Mouse (Mus musculus): Measurements from ENCODE around the gene Rab37. TPM values are rescaled to one million over a fixed set of nuclear protein-coding genes. Genes with fewer than 3 reads are reported as not detected.

Gene Rab37
- polyA plus RNA-seq, 1 experiment from 2014 or later: 0.57 TPM

DNA sequence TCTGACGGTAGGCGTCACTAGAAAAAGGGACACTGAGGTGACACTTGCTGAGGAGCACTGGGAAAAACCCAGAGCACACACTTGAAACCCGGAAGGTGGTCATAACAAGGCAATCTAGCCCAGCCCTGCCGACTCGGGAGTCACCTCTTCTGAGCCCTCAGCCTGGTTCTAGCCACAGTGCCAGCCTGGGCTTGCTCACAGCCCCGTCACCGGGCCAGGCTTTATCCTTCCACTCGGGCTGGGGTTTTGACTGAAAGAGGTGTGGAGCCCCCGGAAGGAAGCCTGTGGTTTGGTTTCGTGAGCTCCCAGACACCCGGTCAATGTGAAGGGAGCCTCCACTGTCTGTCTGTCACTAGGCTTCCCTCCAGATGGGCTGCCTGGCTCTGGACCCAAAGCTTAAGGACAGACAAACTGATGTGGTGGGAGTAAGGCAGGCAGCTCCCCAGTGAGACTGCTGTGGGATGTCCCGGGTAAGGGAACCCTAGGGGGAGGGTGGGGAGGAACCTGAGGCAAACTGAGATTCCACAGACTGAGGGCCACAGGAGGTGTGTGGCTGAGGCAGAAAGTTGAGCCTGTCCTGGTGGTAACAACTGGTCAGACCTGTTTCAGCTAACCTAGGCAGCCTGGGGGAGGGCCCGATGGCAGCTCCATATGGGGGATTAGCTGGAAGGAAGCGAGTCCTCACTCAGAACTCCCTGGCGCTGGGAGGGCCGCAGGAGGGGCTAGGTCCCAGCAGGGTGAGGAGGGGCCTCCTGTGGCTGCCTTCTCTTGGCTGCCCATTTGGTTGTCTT, 82.5 kb downstream of the Rab37 start:
- Histone ChIP-seq H3K4me2 (ENCODE audit: low read length) (no peak overlapping the region), H3K4me3 (ENCODE audit: low read depth, low read length) (no peak overlapping the region), H3K9ac (ENCODE audit: low read length) (no peak overlapping the region), H3K36me3 (ENCODE audit: control insufficient read depth, insufficient read depth, low read length) (no peaks in the 10 kb centered on the region), H3K27ac (ENCODE audit: low read depth, low read length) (no peak overlapping the region), H3K4me1 (ENCODE audit: control insufficient read depth, insufficient read depth, low read length) (peaks cover 35% of the 10 kb centered on the region), H3K27me3 (replicated peaks; ENCODE audit: control insufficient read depth, insufficient read depth, low read length) (no peaks in the 10 kb centered on the region), H3K9me3 (replicated peaks; ENCODE audit: control insufficient read depth, low read length) (no peaks in the 10 kb centered on the region)
- no peak for DNase-seq (ENCODE audit: low spot score)
- no peak for ATAC-seq
- 20% methylated on average over 16 of the region's 16 CpGs for WGBS

- WGBS: 68% methylated on average over 24 of the region's 24 CpGs
- no peaks in the 10 kb centered on the region for H3K27me3 ChIP-seq (replicated peaks; ENCODE audit: control insufficient read depth, insufficient read depth, low read length)
- H3K4me2 ChIP-seq (ENCODE audit: low read length): no peak overlapping the region
- peak overlapping the region; percentile 27; the same call in 1 of the 2 replicates for H3K27ac ChIP-seq (ENCODE audit: low read depth, low read length)
- H3K36me3 ChIP-seq (ENCODE audit: control insufficient read depth, insufficient read depth, low read length): 0 out of 2 replicates have a peak, but pooled peaks cover 8% of the 10 kb centered on the region
- H3K9ac ChIP-seq (ENCODE audit: low read length): no peak overlapping the region; the same call in 1 of the 2 replicates
- H3K4me3 ChIP-seq (ENCODE audit: low read depth, low read length): no peak overlapping the region
- no peaks in the 10 kb centered on the region for H3K9me3 ChIP-seq (replicated peaks; ENCODE audit: control insufficient read depth, low read length)
- H3K4me1 ChIP-seq (ENCODE audit: control insufficient read depth, insufficient read depth, low read length): peaks cover 35% of the 10 kb centered on the region
- ATAC-seq (no peak), DNase-seq (ENCODE audit: low spot score) (no peak)
Measured at GRCm38 (mm10) chr11:115176399-115177190, 85.4 kb downstream of the Rab37 start.

DNA sequence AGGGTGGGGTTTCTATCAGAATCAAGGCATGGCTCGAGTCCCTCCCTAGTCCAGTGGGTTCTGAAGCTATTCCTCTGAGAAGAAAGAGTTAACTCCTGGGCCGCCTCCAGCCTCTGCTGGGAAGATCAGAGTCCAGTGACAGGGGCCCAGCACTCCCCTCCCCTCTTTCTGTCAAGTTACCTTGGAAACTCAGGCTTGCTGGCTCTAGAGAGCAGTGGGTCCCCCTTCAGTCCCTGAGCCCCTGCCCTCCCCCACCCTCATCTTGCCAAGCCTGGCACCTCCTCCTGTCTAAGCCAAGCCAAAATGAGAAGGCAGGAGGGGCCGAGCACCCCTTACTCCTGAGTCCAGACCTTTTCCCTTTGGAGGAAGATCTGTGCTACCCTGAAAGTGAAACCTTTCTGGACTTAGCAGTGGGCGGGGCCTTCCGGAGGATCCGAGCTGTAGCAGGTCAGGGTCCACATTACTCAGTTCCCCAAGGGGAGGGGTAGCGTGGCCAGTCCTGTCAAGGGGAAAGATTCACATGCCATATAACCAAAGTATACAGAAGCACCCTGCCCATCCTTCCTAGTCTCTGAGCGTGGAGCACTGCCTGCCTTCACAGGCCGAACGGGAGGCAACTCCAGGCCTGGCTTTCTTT, 86.4 kb downstream of the Rab37 start:
- Histone ChIP-seq H3K4me3 (ENCODE audit: low read depth, low read length) (no peak overlapping the region), H3K9ac (ENCODE audit: low read length) (peak overlapping the region; percentile 22; the same call in 1 of the 2 replicates), H3K4me1 (ENCODE audit: control insufficient read depth, insufficient read depth, low read length) (peaks cover 29% of the 10 kb centered on the region), H3K9me3 (replicated peaks; ENCODE audit: control insufficient read depth, low read length) (no peaks in the 10 kb centered on the region), H3K27ac (ENCODE audit: low read depth, low read length) (0 out of 2 replicates have a peak overlapping the region, but pooled peaks have one; percentile 23), H3K4me2 (ENCODE audit: low read length) (peak overlapping the region; percentile 12; the same call in 1 of the 2 replicates), H3K36me3 (ENCODE audit: control insufficient read depth, insufficient read depth, low read length) (0 out of 2 replicates have a peak, but pooled peaks cover 9% of the 10 kb centered on the region), H3K27me3 (replicated peaks; ENCODE audit: control insufficient read depth, insufficient read depth, low read length) (no peaks in the 10 kb centered on the region)
- peak; percentile 82 for DNase-seq (ENCODE audit: low spot score)
- 24% methylated on average over 10 of the region's 10 CpGs for WGBS
- peak; percentile 76 for ATAC-seq

DNA sequence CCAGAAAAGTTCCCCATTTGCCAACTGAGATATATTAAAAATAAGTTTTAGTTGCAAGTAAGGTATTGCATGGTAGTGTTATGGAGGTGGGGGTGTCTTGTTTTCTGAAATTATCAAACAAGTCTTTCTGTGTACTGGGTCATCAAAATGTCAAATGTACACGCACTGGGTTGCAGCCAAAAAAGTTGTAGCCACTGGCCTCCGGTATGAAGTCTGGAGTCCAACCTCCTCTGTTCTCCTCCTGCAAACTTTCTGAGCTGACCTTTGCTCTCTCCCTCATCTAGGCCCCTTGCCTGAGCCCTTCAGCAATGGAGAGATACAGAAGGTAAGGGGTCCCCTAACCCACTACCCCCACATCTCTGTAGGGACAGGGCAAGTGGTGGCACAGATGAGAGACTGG, 87.5 kb downstream of the Rab37 start:
- Histone ChIP-seq H3K27me3 (replicated peaks; ENCODE audit: control insufficient read depth, insufficient read depth, low read length) (no peaks in the 10 kb centered on the region), H3K27ac (ENCODE audit: low read depth, low read length) (no peak overlapping the region), H3K9ac (ENCODE audit: low read length) (no peak overlapping the region), H3K9me3 (replicated peaks; ENCODE audit: control insufficient read depth, low read length) (no peaks in the 10 kb centered on the region), H3K36me3 (ENCODE audit: control insufficient read depth, insufficient read depth, low read length) (0 out of 2 replicates have a peak, but pooled peaks cover 9% of the 10 kb centered on the region), H3K4me3 (ENCODE audit: low read depth, low read length) (no peak overlapping the region), H3K4me1 (ENCODE audit: control insufficient read depth, insufficient read depth, low read length) (peaks cover 27% of the 10 kb centered on the region), H3K4me2 (ENCODE audit: low read length) (no peak overlapping the region)
- no peak for DNase-seq (ENCODE audit: low spot score)
- WGBS: 75% methylated on average over 2 of the region's 2 CpGs
- ATAC-seq: no peak

DNA sequence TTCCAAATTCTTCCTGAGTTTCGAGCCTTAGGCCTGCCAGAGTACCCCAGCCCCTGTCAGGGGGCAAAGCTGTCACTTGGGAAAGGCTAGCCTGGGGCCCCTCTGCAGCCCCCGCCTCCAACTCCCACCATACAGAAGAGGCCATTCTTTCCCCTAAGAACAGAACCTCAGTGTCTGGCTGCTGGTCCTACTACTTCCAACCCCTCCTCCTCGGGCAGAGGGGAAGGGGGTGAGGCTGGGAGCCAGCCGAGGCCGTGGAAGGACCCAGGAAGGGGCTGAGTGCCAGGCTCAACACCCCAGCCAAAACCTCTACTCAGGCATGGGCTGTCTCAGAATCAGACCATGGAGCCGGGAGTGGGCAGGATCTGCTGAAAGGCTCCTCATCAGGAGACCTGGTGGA, 88.0 kb downstream of the Rab37 start:
- peak overlapping the region; percentile 27; the same call in 1 of the 2 replicates for H3K27ac ChIP-seq (ENCODE audit: low read depth, low read length)
- no peak overlapping the region for H3K4me3 ChIP-seq (ENCODE audit: low read depth, low read length)
- H3K9ac ChIP-seq (ENCODE audit: low read length): no peak overlapping the region
- DNase-seq (ENCODE audit: low spot score) (peak; percentile 45), ATAC-seq (0 out of 2 replicates have a peak, but pooled peaks have one; percentile 18)
- no peak overlapping the region for H3K4me2 ChIP-seq (ENCODE audit: low read length)
- no peaks in the 10 kb centered on the region for H3K27me3 ChIP-seq (replicated peaks; ENCODE audit: control insufficient read depth, insufficient read depth, low read length)
- H3K9me3 ChIP-seq (replicated peaks; ENCODE audit: control insufficient read depth, low read length): no peaks in the 10 kb centered on the region
- peaks cover 24% of the 10 kb centered on the region for H3K4me1 ChIP-seq (ENCODE audit: control insufficient read depth, insufficient read depth, low read length)
- WGBS: 49% methylated on average over 6 of the region's 6 CpGs
- H3K36me3 ChIP-seq (ENCODE audit: control insufficient read depth, insufficient read depth, low read length): 0 out of 2 replicates have a peak, but pooled peaks cover 9% of the 10 kb centered on the region

DNA sequence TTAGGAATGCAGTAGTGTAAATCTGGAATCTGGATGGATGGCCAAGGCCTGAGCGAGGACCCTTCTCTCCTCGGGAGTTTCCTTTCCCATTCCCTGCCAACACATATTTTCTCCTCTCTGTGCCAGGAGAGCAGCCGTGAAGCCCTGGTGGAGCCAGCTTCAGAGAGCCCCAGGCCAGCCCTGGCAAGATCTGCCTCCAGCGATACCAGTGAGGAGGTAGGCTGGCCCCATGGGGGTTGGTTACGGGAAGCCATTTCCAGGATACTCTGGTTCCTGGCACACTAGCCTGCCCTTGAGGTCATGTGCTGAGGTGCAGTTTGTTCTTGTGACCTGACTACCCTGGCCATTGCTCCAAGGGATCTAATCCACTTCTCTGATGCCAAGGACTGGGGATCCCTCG, 88.7 kb downstream of the Rab37 start:
- H3K9me3 ChIP-seq (replicated peaks; ENCODE audit: control insufficient read depth, low read length): no peaks in the 10 kb centered on the region
- no peak overlapping the region for H3K4me2 ChIP-seq (ENCODE audit: low read length)
- no peak for DNase-seq (ENCODE audit: low spot score)
- H3K36me3 ChIP-seq (ENCODE audit: control insufficient read depth, insufficient read depth, low read length): 0 out of 2 replicates have a peak, but pooled peaks cover 9% of the 10 kb centered on the region
- no peak for ATAC-seq
- no peak overlapping the region for H3K9ac ChIP-seq (ENCODE audit: low read length)
- peak overlapping the region; percentile 27; the same call in 1 of the 2 replicates for H3K27ac ChIP-seq (ENCODE audit: low read depth, low read length)
- H3K27me3 ChIP-seq (replicated peaks; ENCODE audit: control insufficient read depth, insufficient read depth, low read length): no peaks in the 10 kb centered on the region
- peaks cover 22% of the 10 kb centered on the region for H3K4me1 ChIP-seq (ENCODE audit: control insufficient read depth, insufficient read depth, low read length)
- 81% methylated on average over 6 of the region's 6 CpGs for WGBS
- H3K4me3 ChIP-seq (ENCODE audit: low read depth, low read length): no peak overlapping the region

- ATAC-seq: no peak
- Histone ChIP-seq H3K36me3 (ENCODE audit: control insufficient read depth, insufficient read depth, low read length) (0 out of 2 replicates have a peak, but pooled peaks cover 9% of the 10 kb centered on the region), H3K4me1 (ENCODE audit: control insufficient read depth, insufficient read depth, low read length) (peaks cover 12% of the 10 kb centered on the region), H3K27me3 (replicated peaks; ENCODE audit: control insufficient read depth, insufficient read depth, low read length) (no peaks in the 10 kb centered on the region), H3K4me2 (ENCODE audit: low read length) (no peak overlapping the region), H3K27ac (ENCODE audit: low read depth, low read length) (no peak overlapping the region), H3K4me3 (ENCODE audit: low read depth, low read length) (no peak overlapping the region), H3K9me3 (replicated peaks; ENCODE audit: control insufficient read depth, low read length) (no peaks in the 10 kb centered on the region), H3K9ac (ENCODE audit: low read length) (no peak overlapping the region)
- peak; percentile 79 for DNase-seq (ENCODE audit: low spot score)
- 19% methylated on average over 12 of the region's 12 CpGs for WGBS
Measured at GRCm38 (mm10) chr11:115181913-115182638, 90.8 kb downstream of the Rab37 start.

GRCm38 (mm10) chr11:115184973-115185372, 93.7 kb downstream of the Rab37 start:
- Histone ChIP-seq H3K36me3 (ENCODE audit: control insufficient read depth, insufficient read depth, low read length) (0 out of 2 replicates have a peak, but pooled peaks cover 7% of the 10 kb centered on the region), H3K4me1 (ENCODE audit: control insufficient read depth, insufficient read depth, low read length) (0 out of 2 replicates have a peak, but pooled peaks cover 2% of the 10 kb centered on the region), H3K9me3 (replicated peaks; ENCODE audit: control insufficient read depth, low read length) (no peaks in the 10 kb centered on the region), H3K9ac (ENCODE audit: low read length) (no peak overlapping the region), H3K27me3 (replicated peaks; ENCODE audit: control insufficient read depth, insufficient read depth, low read length) (no peaks in the 10 kb centered on the region), H3K4me2 (ENCODE audit: low read length) (no peak overlapping the region), H3K4me3 (ENCODE audit: low read depth, low read length) (no peak overlapping the region), H3K27ac (ENCODE audit: low read depth, low read length) (no peak overlapping the region)
- no peak for ATAC-seq
- 51% methylated on average over 4 of the region's 4 CpGs for WGBS
- DNase-seq (ENCODE audit: low spot score): no peak

All from forebrain, embryonic 14.5 days (tissue).